Mouse (Mus musculus): ENCODE measurements around the gene Zglp1. TPM values are rescaled to one million over a fixed set of nuclear protein-coding genes. Genes with fewer than 3 reads are reported as not detected.
A peak's percentile ranks its signal among the peaks of the same experiment; 100 is the strongest.

Zglp1 gene
- polyA plus RNA-seq, 1 experiment, result 0.80 TPM

GRCm38 (mm10) chr9:21037481-21037891, 29.4 kb downstream of the Zglp1 start:
- TF ChIP-seq POLR2A (IDR thresholded peaks at IDR 0.05; ENCODE audit: low read depth, low read length), result no peak
- TF ChIP-seq CTCF (IDR thresholded peaks at IDR 0.05; ENCODE audit: extremely low read depth, insufficient read length, insufficient replicate concordance, low read depth, low read length), result no peak
- H3K36me3 ChIP-seq (ENCODE audit: control insufficient read depth, insufficient read depth, low read length), result no peaks in the 10 kb centered on the region
- peak overlapping the region; percentile 20; the same call in 1 of the 2 replicates for H3K4me3 ChIP-seq (ENCODE audit: low read depth, low read length)
- WGBS, result 3% methylated on average over 31 of the region's 31 CpGs
- H3K27me3 ChIP-seq (ENCODE audit: control insufficient read depth, insufficient read depth, low read length), result peaks cover 43% of the 10 kb centered on the region
- H3K4me1 ChIP-seq (ENCODE audit: control insufficient read depth, insufficient read depth, insufficient read length, low read length), result peaks cover 9% of the 10 kb centered on the region
- no peak overlapping the region for H3K27ac ChIP-seq (ENCODE audit: insufficient read depth, low read depth, low read length)

GRCm38 (mm10) chr9:21036666-21037065, 30.2 kb downstream of the Zglp1 start:
- H3K4me3 ChIP-seq (ENCODE audit: low read depth, low read length), result no peak overlapping the region
- WGBS, result 6% methylated on average over 22 of the region's 22 CpGs
- TF ChIP-seq CTCF (IDR thresholded peaks at IDR 0.05; ENCODE audit: extremely low read depth, insufficient read length, insufficient replicate concordance, low read depth, low read length) (no peak), POLR2A (IDR thresholded peaks at IDR 0.05; ENCODE audit: low read depth, low read length) (no peak)

GRCm38 (mm10) chr9:21036161-21036560, 30.7 kb downstream of the Zglp1 start:
- no peaks in the 10 kb centered on the region for H3K36me3 ChIP-seq (ENCODE audit: control insufficient read depth, insufficient read depth, low read length)
- peaks cover 49% of the 10 kb centered on the region for H3K27me3 ChIP-seq (ENCODE audit: control insufficient read depth, insufficient read depth, low read length)
- peaks cover 15% of the 10 kb centered on the region for H3K4me1 ChIP-seq (ENCODE audit: control insufficient read depth, insufficient read depth, insufficient read length, low read length)
- TF ChIP-seq POLR2A (IDR thresholded peaks at IDR 0.05; ENCODE audit: low read depth, low read length) (no peak), CTCF (IDR thresholded peaks at IDR 0.05; ENCODE audit: extremely low read depth, insufficient read length, insufficient replicate concordance, low read depth, low read length) (no peak)
- 15% methylated on average over 20 of the region's 20 CpGs for WGBS
- no peak overlapping the region for H3K4me3 ChIP-seq (ENCODE audit: low read depth, low read length)
- H3K27ac ChIP-seq (ENCODE audit: insufficient read depth, low read depth, low read length), result no peak overlapping the region

More at GRCm38 (mm10) chr9:21036666-21037065, 30.2 kb downstream of the Zglp1 start:
- Histone ChIP-seq H3K4me1 (ENCODE audit: control insufficient read depth, insufficient read depth, insufficient read length, low read length) (peaks cover 13% of the 10 kb centered on the region), H3K27me3 (ENCODE audit: control insufficient read depth, insufficient read depth, low read length) (peaks cover 49% of the 10 kb centered on the region), H3K27ac (ENCODE audit: insufficient read depth, low read depth, low read length) (no peak overlapping the region), H3K36me3 (ENCODE audit: control insufficient read depth, insufficient read depth, low read length) (no peaks in the 10 kb centered on the region)

- WGBS, result 47% methylated on average over 9 of the region's 9 CpGs
- Histone ChIP-seq H3K27ac (ENCODE audit: insufficient read depth, low read depth, low read length) (no peak overlapping the region), H3K27me3 (ENCODE audit: control insufficient read depth, insufficient read depth, low read length) (peaks cover 49% of the 10 kb centered on the region), H3K4me3 (ENCODE audit: low read depth, low read length) (no peak overlapping the region), H3K4me1 (ENCODE audit: control insufficient read depth, insufficient read depth, insufficient read length, low read length) (peaks cover 15% of the 10 kb centered on the region), H3K36me3 (ENCODE audit: control insufficient read depth, insufficient read depth, low read length) (no peaks in the 10 kb centered on the region)
- no peak for TF ChIP-seq CTCF (IDR thresholded peaks at IDR 0.05; ENCODE audit: extremely low read depth, insufficient read length, insufficient replicate concordance, low read depth, low read length)
- no peak for TF ChIP-seq POLR2A (IDR thresholded peaks at IDR 0.05; ENCODE audit: low read depth, low read length)
These were observed 31.3 kb downstream of the Zglp1 start for GRCm38 (mm10) chr9:21035586-21035985.

GRCm38 (mm10) chr9:21034481-21035085, 32.3 kb downstream of the Zglp1 start:
- WGBS, result 11% methylated on average over 17 of the region's 17 CpGs

GRCm38 (mm10) chr9:21033136-21033535, 33.8 kb downstream of the Zglp1 start:
- peaks cover 27% of the 10 kb centered on the region for H3K4me1 ChIP-seq (ENCODE audit: control insufficient read depth, insufficient read depth, insufficient read length, low read length)
- H3K36me3 ChIP-seq (ENCODE audit: control insufficient read depth, insufficient read depth, low read length), result no peaks in the 10 kb centered on the region
- no peak for TF ChIP-seq POLR2A (IDR thresholded peaks at IDR 0.05; ENCODE audit: low read depth, low read length)
- no peak for TF ChIP-seq CTCF (IDR thresholded peaks at IDR 0.05; ENCODE audit: extremely low read depth, insufficient read length, insufficient replicate concordance, low read depth, low read length)
- no peak overlapping the region for H3K27ac ChIP-seq (ENCODE audit: insufficient read depth, low read depth, low read length)
- peak overlapping the region; percentile 71 for H3K4me3 ChIP-seq (ENCODE audit: low read depth, low read length)
- H3K27me3 ChIP-seq (ENCODE audit: control insufficient read depth, insufficient read depth, low read length), result peaks cover 44% of the 10 kb centered on the region
- under 1% methylated on average over 34 of the region's 34 CpGs for WGBS

More at GRCm38 (mm10) chr9:21034481-21035085, 32.3 kb downstream of the Zglp1 start:
- Histone ChIP-seq H3K27ac (ENCODE audit: insufficient read depth, low read depth, low read length) (no peak overlapping the region), H3K27me3 (ENCODE audit: control insufficient read depth, insufficient read depth, low read length) (peaks cover 49% of the 10 kb centered on the region), H3K4me1 (ENCODE audit: control insufficient read depth, insufficient read depth, insufficient read length, low read length) (peaks cover 22% of the 10 kb centered on the region), H3K36me3 (ENCODE audit: control insufficient read depth, insufficient read depth, low read length) (no peaks in the 10 kb centered on the region), H3K4me3 (ENCODE audit: low read depth, low read length) (no peak overlapping the region)
- no peak for TF ChIP-seq POLR2A (IDR thresholded peaks at IDR 0.05; ENCODE audit: low read depth, low read length)
- no peak for TF ChIP-seq CTCF (IDR thresholded peaks at IDR 0.05; ENCODE audit: extremely low read depth, insufficient read length, insufficient replicate concordance, low read depth, low read length)

GRCm38 (mm10) chr9:21032491-21032890, 34.4 kb downstream of the Zglp1 start:
- H3K4me3 ChIP-seq (ENCODE audit: low read depth, low read length), result peak overlapping the region; percentile 71
- peaks cover 44% of the 10 kb centered on the region for H3K27me3 ChIP-seq (ENCODE audit: control insufficient read depth, insufficient read depth, low read length)
- TF ChIP-seq POLR2A (IDR thresholded peaks at IDR 0.05; ENCODE audit: low read depth, low read length), result no peak
- no peak for TF ChIP-seq CTCF (IDR thresholded peaks at IDR 0.05; ENCODE audit: extremely low read depth, insufficient read length, insufficient replicate concordance, low read depth, low read length)
- no peak overlapping the region for H3K27ac ChIP-seq (ENCODE audit: insufficient read depth, low read depth, low read length)
- WGBS, result 4% methylated on average over 7 of the region's 7 CpGs
- H3K4me1 ChIP-seq (ENCODE audit: control insufficient read depth, insufficient read depth, insufficient read length, low read length), result peaks cover 27% of the 10 kb centered on the region
- no peaks in the 10 kb centered on the region for H3K36me3 ChIP-seq (ENCODE audit: control insufficient read depth, insufficient read depth, low read length)
